Mouse (Mus musculus) heart, adult 2 months (tissue): Measurements from ENCODE around the gene Gm3435.
A peak's percentile ranks its signal among the peaks of the same experiment; 100 is the strongest.

Experiments used
- CTCF ChIP-seq: fragments of 200-600 bp; IDR thresholded peaks from 2 replicates; pipeline ENCODE4 v1.8.1; 2022; ENCODE audit warnings: antibody characterized with exemption, mild to moderate bottlenecking, moderate library complexity
- EP300 ChIP-seq: fragments of 200-500 bp; IDR thresholded peaks from 2 replicates; pipeline ENCODE4 v1.6.1; 2011; ENCODE audit warnings: low read depth, low read length, control low read depth; ENCODE audit not compliant: insufficient read depth
- POLR2A ChIP-seq: fragments of 200-500 bp; IDR thresholded peaks from 2 replicates; pipeline ENCODE4 v1.6.1; 2011; ENCODE audit warnings: mild to moderate bottlenecking, low read depth, low read length, control low read depth; ENCODE audit not compliant: insufficient read depth

DNA sequence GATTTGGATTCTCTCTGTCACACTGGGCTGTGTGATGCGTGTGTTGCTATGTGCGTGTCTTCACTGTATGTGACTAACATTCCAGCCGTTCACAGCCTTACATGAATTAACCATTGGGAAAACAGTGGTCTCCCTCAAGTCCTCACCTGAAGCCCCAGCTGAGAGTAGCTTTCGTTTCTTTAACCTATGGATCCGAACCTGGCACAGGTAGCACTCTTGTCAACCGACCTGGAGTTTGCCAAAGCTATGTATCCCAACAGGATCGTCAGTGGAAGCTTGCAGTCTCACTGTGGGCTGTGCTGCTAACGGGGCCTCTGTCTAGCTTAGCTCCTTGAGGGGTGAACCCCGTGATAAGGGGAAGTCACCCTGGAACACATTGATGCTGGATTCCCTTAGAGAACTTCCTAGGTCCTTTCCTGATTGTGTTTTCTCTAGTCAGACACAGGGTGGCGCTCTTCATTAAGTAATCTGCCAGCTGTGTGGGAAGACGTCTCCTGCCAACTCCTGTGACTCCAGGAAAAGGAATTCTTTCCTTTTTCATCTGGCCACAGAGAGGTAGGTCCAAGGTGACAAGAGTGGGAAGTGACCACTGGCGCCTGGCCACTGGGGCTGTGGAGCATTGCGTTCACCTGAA, 55.5 kb downstream of the Gm3435 start:
- TF ChIP-seq POLR2A (no peak), EP300 (peak; percentile 76), CTCF (peak; percentile 92)
